Mouse (Mus musculus) urinary bladder, adult 2 months (tissue): ENCODE data around the gene Hoxc4. TPM values are rescaled to one million over a fixed set of nuclear protein-coding genes. Genes with fewer than 3 reads are reported as not detected.

Experiments
- DNase-seq: peaks from one replicate; pipeline ENCODE4 v3.0.0; 2022; ENCODE audit warnings: low spot score
- polyA plus RNA-seq: library from polyadenylated mRNA; depleted of rRNA; stranded (reverse); fragments of >200 nt; gene quantifications from 2 replicates; pipeline ENCODE4 v1.2.3, GENCODE M21; 2012

Hoxc4 gene
- polyA plus RNA-seq, 1 experiment: 0.76 TPM

DNA sequence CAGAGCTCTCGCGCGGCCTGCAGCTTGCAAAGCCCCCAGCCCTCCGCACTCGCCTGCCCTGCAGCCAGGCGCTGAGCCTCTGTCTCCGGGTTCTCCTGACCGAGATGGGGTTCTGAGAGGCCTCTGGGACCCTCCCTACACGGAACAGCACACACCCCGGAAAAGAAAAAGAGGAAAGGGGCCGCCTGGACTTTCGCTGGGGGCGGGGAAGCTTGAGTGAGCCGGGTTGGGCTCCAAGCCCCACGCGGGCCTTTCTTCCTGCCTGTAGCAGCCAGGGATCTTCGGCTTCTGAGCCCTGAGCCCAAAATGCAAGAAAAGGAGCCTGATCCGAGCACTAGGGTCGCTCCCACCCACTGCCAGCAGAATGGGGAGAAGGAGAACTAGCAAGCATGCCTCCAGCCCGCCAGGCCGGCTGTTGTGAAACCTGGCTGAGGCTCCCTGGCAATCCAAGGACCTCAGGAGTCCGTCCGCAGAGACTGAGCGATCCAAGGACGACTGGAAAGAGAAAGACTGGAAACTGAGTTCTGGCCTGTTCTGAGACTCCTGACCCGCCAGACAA lies 6.7 kb upstream of the Hoxc4 start:
- no peak for DNase-seq

DNA sequence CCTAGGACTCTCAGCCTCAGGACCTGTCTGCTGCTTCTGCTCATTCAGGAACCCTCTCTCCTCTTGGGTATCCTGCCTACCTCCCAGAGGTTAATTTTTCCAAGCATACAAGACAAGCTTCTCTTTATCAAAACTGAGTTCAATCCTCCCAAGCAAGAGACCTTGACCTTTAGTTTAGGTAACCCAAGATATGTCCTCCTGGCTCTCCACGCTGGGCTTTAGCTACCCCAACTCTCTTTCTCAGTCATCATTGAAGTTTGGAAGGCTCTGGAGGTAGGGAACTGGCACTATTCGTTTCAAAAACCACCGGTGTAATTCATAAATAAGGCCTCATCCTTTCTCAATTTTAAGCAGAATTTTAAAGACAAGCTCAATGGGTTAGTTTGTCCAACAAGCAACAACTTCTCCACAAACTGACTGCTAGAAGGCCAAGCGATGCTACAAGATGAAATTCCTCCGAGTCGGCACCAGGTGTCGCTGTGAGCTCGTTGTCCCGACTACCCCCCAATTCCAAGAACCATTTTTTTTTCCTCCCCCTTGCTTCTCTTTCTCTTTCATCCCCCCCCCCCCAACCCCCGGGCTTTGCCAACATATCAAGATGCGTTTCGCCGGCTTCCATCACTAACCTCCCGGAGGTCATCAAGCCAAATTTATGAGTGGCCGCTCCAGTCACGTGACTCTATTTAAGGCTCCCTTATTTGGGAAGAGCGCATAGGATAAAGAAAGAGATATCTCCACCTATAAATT lies 5.3 kb upstream of the Hoxc4 start:
- no peak for DNase-seq

- DNase-seq: no peak
These were observed 4.3 kb upstream of the Hoxc4 start for GRCm38 (mm10) chr15:103014166-103015008.

GRCm38 (mm10) chr15:103015009-103015399 lies 3.7 kb upstream of the Hoxc4 start:
- DNase-seq: no peak

GRCm38 (mm10) chr15:103015406-103016166 lies 3.1 kb upstream of the Hoxc4 start:
- no peak for DNase-seq

- DNase-seq: no peak
These were observed 2.2 kb downstream of the Hoxc4 start for GRCm38 (mm10) chr15:103020899-103021418.

GRCm38 (mm10) chr15:103021544-103021943 lies 2.8 kb downstream of the Hoxc4 start:
- no peak for DNase-seq

- DNase-seq: no peak
These were observed 5.4 kb downstream of the Hoxc4 start for GRCm38 (mm10) chr15:103024131-103024530.

DNA sequence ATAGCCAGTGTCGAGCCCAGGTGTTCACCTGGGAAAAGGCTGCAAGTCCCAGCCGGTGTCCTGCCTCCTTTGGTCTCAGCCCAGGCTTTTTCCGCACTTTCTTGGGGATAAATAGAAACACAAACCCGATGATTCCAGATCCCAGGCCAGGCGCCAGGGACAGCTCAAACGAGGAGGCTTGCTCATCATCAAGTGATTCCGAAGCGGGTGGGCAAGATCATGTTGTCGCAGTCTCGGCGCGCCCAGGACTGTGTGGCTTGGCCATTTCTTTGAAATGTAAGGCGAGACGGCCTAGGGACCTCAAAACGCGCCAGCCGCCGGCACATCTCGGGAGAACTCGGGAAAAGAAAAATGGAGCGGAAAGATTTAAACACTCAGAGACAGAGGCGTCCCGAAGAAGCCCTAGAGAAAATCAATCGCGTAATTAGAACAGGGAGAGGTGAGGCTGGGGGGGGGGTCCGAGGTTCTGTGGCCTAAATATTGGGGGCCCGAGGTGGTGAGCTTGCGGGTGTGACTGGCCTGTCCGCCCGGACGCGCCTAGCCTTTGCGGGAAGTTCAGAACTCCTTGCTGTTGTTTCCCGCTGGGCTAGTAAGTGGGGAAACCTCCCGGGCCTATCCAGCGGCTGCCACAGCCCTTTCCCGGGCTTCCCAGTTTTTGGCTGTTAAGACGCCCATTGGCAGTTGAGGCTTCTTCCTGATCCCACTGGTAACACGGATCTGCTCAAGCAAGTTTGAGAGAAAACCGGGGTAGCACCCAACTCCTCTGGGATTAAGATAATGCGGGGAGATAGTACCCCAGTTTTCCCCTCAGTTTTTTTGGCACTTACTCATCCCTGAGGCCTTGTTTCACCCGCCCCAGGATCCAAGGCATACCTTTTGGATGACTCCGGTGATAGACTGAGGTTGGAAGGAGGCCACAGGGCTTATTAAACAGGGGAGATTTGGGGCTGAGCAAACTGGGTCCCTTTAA lies 8.8 kb downstream of the Hoxc4 start:
- DNase-seq: no peak

DNA sequence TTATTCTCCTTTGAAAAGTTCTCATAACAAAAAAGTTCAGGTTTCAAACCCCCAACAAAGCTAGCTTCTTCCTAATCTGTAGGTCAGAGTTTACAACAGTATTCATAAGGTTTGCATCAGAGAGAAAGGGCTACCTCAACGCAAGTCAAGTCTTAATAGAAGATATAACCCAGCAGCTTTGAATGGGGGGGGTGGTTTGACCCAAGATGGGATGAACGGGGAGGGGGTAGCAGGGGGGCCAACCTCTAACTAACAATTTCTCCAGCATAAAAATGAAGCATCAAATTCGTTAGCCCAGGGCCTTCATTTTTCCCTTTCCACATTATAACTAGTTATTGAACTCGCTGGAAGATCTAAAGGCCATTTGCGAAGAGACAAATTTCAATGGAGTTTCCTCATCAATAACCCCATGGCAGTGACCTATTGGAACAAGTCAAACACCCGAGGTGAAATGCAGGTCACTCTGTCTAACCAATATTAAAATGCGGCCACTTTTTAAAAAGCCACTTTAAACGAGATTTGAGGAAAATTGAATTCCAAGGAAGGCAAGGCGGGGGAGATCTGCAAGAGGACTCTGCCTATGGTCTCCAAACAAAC lies 10.3 kb downstream of the Hoxc4 start:
- no peak for DNase-seq

GRCm38 (mm10) chr15:103030142-103030541 lies 11.4 kb downstream of the Hoxc4 start:
- no peak for DNase-seq

DNA sequence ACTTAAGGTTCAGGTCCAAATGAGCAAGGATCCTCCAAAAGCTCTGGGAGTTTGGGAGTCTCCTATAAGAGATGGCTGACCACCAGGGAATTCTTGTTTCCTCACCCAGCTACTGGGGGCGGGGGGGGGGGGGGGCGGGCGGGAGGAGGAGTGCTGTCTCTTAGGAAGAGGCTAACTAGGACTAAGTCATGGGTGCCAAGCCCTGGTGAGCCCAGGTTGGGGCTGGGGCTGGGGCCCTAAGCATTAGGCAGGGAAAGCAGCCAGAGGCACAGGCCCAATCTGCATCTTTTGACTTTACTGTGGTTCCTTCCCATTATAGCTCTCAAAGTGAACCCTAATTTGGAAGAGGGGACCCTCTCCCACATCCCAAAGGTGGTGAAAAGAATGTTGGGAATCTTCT lies 13.4 kb downstream of the Hoxc4 start:
- no peak for DNase-seq

GRCm38 (mm10) chr15:103032646-103033575 lies 14.2 kb downstream of the Hoxc4 start:
- no peak for DNase-seq

DNA sequence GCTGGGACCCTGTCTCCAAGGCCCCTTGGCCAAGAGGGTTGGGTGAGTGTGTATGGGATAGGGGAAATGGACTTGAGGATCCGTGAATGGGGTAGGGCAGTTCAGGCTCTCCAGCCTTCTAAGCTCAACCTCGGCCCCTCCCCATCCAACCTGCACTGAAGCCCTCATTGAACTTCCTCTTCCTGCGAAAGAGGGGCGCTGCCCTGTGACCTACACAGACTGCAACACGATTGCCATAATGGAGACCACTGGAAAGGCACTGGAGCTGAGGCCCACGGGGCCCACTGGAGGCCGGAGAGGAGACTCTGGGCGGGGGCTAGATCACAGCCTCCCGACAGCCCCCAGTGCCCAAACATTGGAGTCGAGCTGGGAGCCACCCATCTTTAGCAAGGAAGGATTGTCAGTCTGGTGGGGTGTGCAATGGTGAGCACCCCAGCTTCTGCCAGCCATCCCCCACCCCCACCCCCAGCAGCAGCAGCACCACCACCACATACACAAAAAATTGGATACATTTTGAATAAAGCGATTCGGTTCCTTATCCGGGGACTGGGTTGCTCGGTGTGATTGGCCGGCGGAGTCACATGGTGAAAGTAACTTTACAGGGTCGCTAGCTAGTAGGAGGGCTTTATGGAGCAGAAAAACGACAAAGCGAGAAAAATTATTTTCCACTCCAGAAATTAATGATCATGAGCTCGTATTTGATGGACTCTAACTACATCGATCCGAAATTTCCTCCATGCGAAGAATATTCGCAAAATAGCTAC lies 15.5 kb downstream of the Hoxc4 start:
- no peak for DNase-seq

- no peak for DNase-seq
These were observed 16.2 kb downstream of the Hoxc4 start for GRCm38 (mm10) chr15:103034807-103035547.

- DNase-seq: no peak
These were observed 16.8 kb downstream of the Hoxc4 start for GRCm38 (mm10) chr15:103035548-103035881.

DNA sequence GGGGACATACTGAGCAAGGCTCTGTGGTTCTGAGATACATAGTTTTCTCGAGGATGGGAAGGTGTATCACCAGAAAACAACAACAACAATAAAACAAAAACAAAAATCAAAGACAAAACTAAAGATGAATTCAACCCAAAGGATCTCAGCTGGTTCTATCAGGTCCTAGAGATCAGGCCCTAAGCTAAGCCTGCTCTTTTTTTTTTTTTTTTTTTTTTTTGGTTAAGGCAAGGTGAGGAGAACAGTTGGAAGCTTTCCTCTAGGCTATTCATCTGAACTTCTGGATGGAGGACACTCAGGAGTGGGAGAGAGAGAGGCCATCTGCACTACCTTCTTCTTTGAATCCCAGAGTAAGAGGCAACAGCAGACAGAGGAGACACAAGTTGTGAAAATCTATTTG lies 18.8 kb downstream of the Hoxc4 start:
- no peak for DNase-seq
